Mouse (Mus musculus) urinary bladder, postnatal 36 days (tissue): Measurements from ENCODE around the gene Zfp865.

Source experiments
- DNase-seq, 2 experiments: peaks; one replicate each; pipeline ENCODE4 v3.0.0; 2022; ENCODE audit warnings: low spot score in 2 of 2, mixed read lengths in 1 of 2

The Zfp865 gene

GRCm38 (mm10) chr7:5080815-5081214, 60.6 kb downstream of the Zfp865 start:
- DNase-seq = no peak

DNA sequence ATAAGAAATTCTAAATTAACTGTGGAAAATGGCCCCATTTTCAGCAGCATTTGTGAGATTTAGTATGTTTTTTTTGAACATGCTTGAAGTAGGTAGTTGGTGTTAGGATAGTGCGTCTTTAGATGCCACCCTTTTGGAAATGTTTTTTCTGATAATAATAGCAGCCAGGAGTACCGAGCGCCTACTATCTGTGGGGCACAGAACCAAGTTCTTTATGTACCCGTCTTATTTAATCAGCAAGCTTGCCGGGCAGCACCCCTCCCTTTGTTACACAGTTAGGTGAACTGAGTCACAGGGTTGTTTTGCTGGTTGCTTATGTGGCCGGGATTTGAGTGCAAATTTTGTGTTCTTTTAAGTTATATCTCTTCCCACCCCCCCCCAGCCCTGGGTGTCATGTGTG, 61.1 kb downstream of the Zfp865 start:
- DNase-seq = no peak

GRCm38 (mm10) chr7:5081939-5082338, 61.8 kb downstream of the Zfp865 start:
- DNase-seq = no peak

GRCm38 (mm10) chr7:5083325-5084105, 63.3 kb downstream of the Zfp865 start:
- no peak for DNase-seq

DNA sequence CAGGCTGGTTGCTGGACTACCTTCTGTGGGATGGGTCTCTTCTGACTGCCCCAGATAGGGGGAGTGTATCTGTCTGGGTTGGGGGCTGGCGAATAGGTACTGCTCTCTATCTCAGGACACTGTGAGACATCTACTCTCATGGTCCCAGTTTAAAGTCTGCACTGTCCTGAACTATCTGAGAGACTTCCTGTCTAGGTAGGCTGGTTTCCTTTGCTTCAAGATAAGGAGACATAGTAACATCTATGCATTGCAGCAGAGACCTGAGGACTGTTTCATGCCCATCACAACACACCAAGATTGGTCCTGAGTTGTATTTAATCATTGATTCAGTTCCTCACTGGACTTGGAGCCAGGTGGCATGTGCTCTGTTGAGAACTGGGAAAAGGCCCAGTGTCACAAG, 65.3 kb downstream of the Zfp865 start:
- DNase-seq = no peak
